Mouse (Mus musculus) liver, embryonic 14 days (tissue): ENCODE results near the gene Siglecf. TPM values are rescaled to one million over a fixed set of nuclear protein-coding genes. Genes with fewer than 3 reads are reported as not detected.

ENCODE experiments used
- polyA plus RNA-seq: library from polyadenylated mRNA; depleted of rRNA; stranded (reverse); fragments of >200 nt; gene quantifications from 2 replicates; pipeline ENCODE4 v1.2.3, GENCODE M21; 2012; rRNA removed

Gene Siglecf
- 1.8 and 2.6 TPM in 2 replicates for polyA plus RNA-seq

GRCm38 (mm10) chr7:43351154-43351553, at the start of gene Siglecf:
Gene Siglecf, plus strand, starts transcription at chr7:43351341.

GRCm38 (mm10) chr7:43313013-43313428, 38.1 kb upstream of the Siglecf start, which contains the start of gene Zfp715:
Gene Zfp715, minus strand, starts transcription at chr7:43313294.

GRCm38 (mm10) chr7:43408131-43408553, 57.0 kb downstream of the Siglecf start, which contains the start of gene Siglecg:
Gene Siglecg, plus strand, starts transcription at chr7:43408204.

Other genes starting within 250 kb of the Siglecf start
- gene Zfp936, start 237.1 kb upstream of the Siglecf start, polyA plus RNA-seq, result not detected in 2 replicates
- gene Zfp715, start 38.0 kb upstream of the Siglecf start, polyA plus RNA-seq, result 3.4 and 4.5 TPM in 2 replicates
- 0.63 and 0.76 TPM in 2 replicates for gene Siglecg, start 56.9 kb downstream of the Siglecf start, polyA plus RNA-seq
- 0.03 and 0.06 TPM in 2 replicates for gene Lim2, start 76.3 kb downstream of the Siglecf start, polyA plus RNA-seq
- 2.4 and 4.1 TPM in 2 replicates for gene Nkg7, start 85.7 kb downstream of the Siglecf start, polyA plus RNA-seq
- gene Cldnd2, start 89.4 kb downstream of the Siglecf start, polyA plus RNA-seq, result not detected in 2 replicates
- 127 and 139 TPM in 2 replicates for gene Etfb, start 92.7 kb downstream of the Siglecf start, polyA plus RNA-seq
- 0.12 and 0.28 TPM in 2 replicates for gene Gm45233, start 92.8 kb downstream of the Siglecf start, polyA plus RNA-seq
- gene Vsig10l, start 111.8 kb downstream of the Siglecf start, polyA plus RNA-seq, result 0.43 and 0.80 TPM in 2 replicates
- 0.03 and 0.09 TPM in 2 replicates for gene Iglon5, start 138.7 kb downstream of the Siglecf start, polyA plus RNA-seq
- not detected in 2 replicates for gene 4931406B18Rik, start 154.6 kb downstream of the Siglecf start, polyA plus RNA-seq
- 0.93 and 1.2 TPM in 2 replicates for gene Cd33, start 193.1 kb downstream of the Siglecf start, polyA plus RNA-seq
- 0.29 and 0.36 TPM in 2 replicates for gene Zfp658, start 210.9 kb downstream of the Siglecf start, polyA plus RNA-seq
- gene Zfp719, start 228.3 kb downstream of the Siglecf start, polyA plus RNA-seq, result 0.72 and 0.96 TPM in 2 replicates